ENCODE assay signal across 9 mouse cellular contexts in genomic region chr2:30587161-30587560, GRCm38 (mm10). TPM values are rescaled to one million over a fixed set of nuclear protein-coding genes. Genes with fewer than 3 reads are reported as not detected.
DNase-seq lines count a peak whose midpoint lies in the region; ATAC-seq and TF ChIP-seq lines count a peak whose summit lies in the region.
"Had no signal": no experiment of that assay in that cellular context is flagged by ENCODE, and none has a peak within 500 bp of the region (broad histone marks: within the 10 kb centered on the region; RNA-seq: fewer than 3 reads in every experiment).

No protein-coding gene starts in this region.

- no peak for TF ChIP-seq CTCF in brain, embryonic 14.5 days (IDR thresholded peaks at IDR 0.05; ENCODE audit: borderline replicate concordance, extremely low read depth, insufficient read depth, insufficient read length)

- 36% methylated on average over 8 of the region's 8 CpGs for WGBS in midbrain, embryonic 12.5 days
- 27% methylated on average over 8 of the region's 8 CpGs for whole genome bisulfite sequencing in midbrain, embryonic 15.5 days

- peaks cover 3% of the 10 kb centered on the region; the same call in 1 of the 2 replicates for H3K9me3 ChIP-seq in midbrain, embryonic 12.5 days
- no peaks in the 10 kb centered on the region for H3K9me3 ChIP-seq in midbrain, embryonic 15.5 days
- H3K9me3 ChIP-seq: hindbrain, embryonic 15.5 days had no signal

- H3K36me3 ChIP-seq in midbrain, embryonic 12.5 days = no peaks in the 10 kb centered on the region
- H3K36me3 ChIP-seq in midbrain, embryonic 15.5 days (replicated peaks) = no peaks in the 10 kb centered on the region
- H3K36me3 ChIP-seq: hindbrain, embryonic 15.5 days had no signal

- H3K4me1 ChIP-seq in midbrain, embryonic 12.5 days = peaks cover 22% of the 10 kb centered on the region
- peaks cover 6% of the 10 kb centered on the region for H3K4me1 ChIP-seq in midbrain, embryonic 15.5 days

- H3K4me2 ChIP-seq in midbrain, embryonic 12.5 days (replicated peaks) = no peak overlapping the region
- H3K4me2 ChIP-seq in midbrain, embryonic 15.5 days = no peak overlapping the region
- H3K4me2 ChIP-seq: hindbrain, embryonic 15.5 days had no signal

- no peak for ATAC-seq in midbrain, embryonic 12.5 days (ENCODE audit: low FRiP score, low read depth)
- no peak for ATAC-seq in midbrain, embryonic 15.5 days (replicated peaks)

- peak; percentile 63 for DNase-seq in brain, embryonic 14.5 days (ENCODE audit: low read depth)
- DNase-seq in induced T-regulatory cell, adult 2 months (ENCODE audit: low read depth) = peak; percentile 81
- DNase-seq in lung, postnatal 10 days = peak; percentile 86
- peak; percentile 88 for DNase-seq in thymus, postnatal 0 days (ENCODE audit: low spot score)
- no peak for DNase-seq in gastrocnemius, postnatal 4 days (ENCODE audit: low spot score in 2 of 2)

- H3K27ac ChIP-seq in midbrain, embryonic 12.5 days (replicated peaks) = no peak overlapping the region
- no peak overlapping the region for H3K27ac ChIP-seq in midbrain, embryonic 15.5 days
- H3K27ac ChIP-seq: hindbrain, embryonic 15.5 days had no signal

- TF ChIP-seq POLR2A in brain, embryonic 14.5 days (IDR thresholded peaks at IDR 0.05; ENCODE audit: borderline replicate concordance, extremely low read depth, insufficient read depth, insufficient read length, poor library complexity, severe bottlenecking) = no peak

- H3K4me3 ChIP-seq in midbrain, embryonic 12.5 days = no peak overlapping the region
- no peak overlapping the region for H3K4me3 ChIP-seq in midbrain, embryonic 15.5 days
- H3K4me3 ChIP-seq: hindbrain, embryonic 15.5 days had no signal

- 0 out of 2 replicates have a peak overlapping the region, but pooled peaks have one; percentile 1 for H3K9ac ChIP-seq in midbrain, embryonic 12.5 days (replicated peaks)
- no peak overlapping the region for H3K9ac ChIP-seq in midbrain, embryonic 15.5 days
- H3K9ac ChIP-seq: hindbrain, embryonic 15.5 days had no signal

- no peaks in the 10 kb centered on the region for H3K27me3 ChIP-seq in midbrain, embryonic 12.5 days
- no peaks in the 10 kb centered on the region for H3K27me3 ChIP-seq in midbrain, embryonic 15.5 days (replicated peaks)
- H3K27me3 ChIP-seq: hindbrain, embryonic 15.5 days had no signal

RNA-seq across cellular contexts. Expression of gene Cstad, which starts 7.7 kb away (rescaled TPM):
- 0.68 and 0.77 TPM in 2 replicates for polyA plus RNA-seq in midbrain, embryonic 12.5 days (2016; fragmentation: Nextera tagmentation; extraction: Ambion mirVana)
- 0.51 and 0.63 TPM in 2 replicates for polyA plus RNA-seq in midbrain, embryonic 15.5 days (2015; fragmentation: Nextera tagmentation; extraction: Ambion mirVana)
- polyA plus RNA-seq in brain, embryonic 14.5 days (2012; rRNA removed) = 0.57 and 0.72 TPM in 2 replicates
- 1.2 and 1.3 TPM in 2 replicates for polyA plus RNA-seq in thymus, postnatal 0 days (2015; fragmentation: Nextera tagmentation; extraction: Ambion mirVana)
- total RNA-seq in gastrocnemius, postnatal 4 days (2021) = 1 to 10 TPM; 4.5 to 4.6 TPM
- polyA plus RNA-seq: small intestine, adult 2 months had no signal

Comparison
In these comparisons a context has a peak if more than half of its experiments do, and no peak if none do; other contexts are left out.
1. DNase-seq: peak in brain, embryonic 14.5 days (single experiment), induced T-regulatory cell, adult 2 months (single experiment), lung, postnatal 10 days (single experiment) and thymus, postnatal 0 days (single experiment); none in gastrocnemius, postnatal 4 days (0 of 2).